ENCODE assay signal across 14 mouse cellular contexts in genomic region chr4:35300848-35301247, GRCm38 (mm10).
DNase-seq lines count a peak whose midpoint lies in the region; ATAC-seq and TF ChIP-seq lines count a peak whose summit lies in the region.
"Had no signal": no experiment of that assay in that cellular context is flagged by ENCODE, and none has a peak within 500 bp of the region (broad histone marks: within the 10 kb centered on the region; RNA-seq: fewer than 3 reads in every experiment).

No protein-coding gene starts in this region.

- H3K4me1 ChIP-seq in forebrain, embryonic 16.5 days (replicated peaks; ENCODE audit: control insufficient read depth, insufficient read depth, low read length) = no peaks in the 10 kb centered on the region

- H3K9me3 ChIP-seq in forebrain, embryonic 16.5 days (ENCODE audit: control insufficient read depth, low read length) = no peaks in the 10 kb centered on the region

- no peaks in the 10 kb centered on the region for H3K36me3 ChIP-seq in forebrain, embryonic 16.5 days (ENCODE audit: control insufficient read depth, insufficient read depth)

- peak; percentile 6 to 25 for DNase-seq in cerebellum, postnatal 10 days
- DNase-seq in cerebellum, postnatal 36 days = no peak
- peak; percentile 14 to 28 for DNase-seq in left cerebral cortex, postnatal 14 days (ENCODE audit: low spot score in 2 of 2)
- DNase-seq in left cerebral cortex, adult 2 months (ENCODE audit: extremely low spot score in 1 of 2, low spot score in 2 of 2) = no peak
- peak; percentile 26 for DNase-seq in MEL-GATA-1-ER (ENCODE audit: extremely low read depth, low read depth)
- no peak for DNase-seq in adrenal gland, postnatal 10 days
- DNase-seq in cerebellum, postnatal 25 days = no peak
- DNase-seq: cerebellum, adult 8-10 months; kidney, adult 9 months; lung, postnatal 14 days; spleen, adult 18-20 months had no signal

- no peak overlapping the region for H3K9ac ChIP-seq in forebrain, embryonic 16.5 days (replicated peaks; ENCODE audit: low read depth, low read length)

- H3K27ac ChIP-seq in left cerebral cortex, adult 2 months = no peak overlapping the region
- no peak overlapping the region for H3K27ac ChIP-seq in forebrain, embryonic 16.5 days (ENCODE audit: low read length)
- H3K27ac ChIP-seq: stomach, postnatal 0 days had no signal

- peak; percentile 68 for ATAC-seq in forebrain, embryonic 16.5 days
- ATAC-seq: hindbrain, embryonic 16.5 days had no signal

- no peak for TF ChIP-seq CTCF in left cerebral cortex, adult 2 months (IDR thresholded peaks at IDR 0.05)

- no peaks in the 10 kb centered on the region for H3K27me3 ChIP-seq in forebrain, embryonic 16.5 days (replicated peaks; ENCODE audit: control insufficient read depth, insufficient read depth, low read length)

- no peak overlapping the region for H3K4me2 ChIP-seq in forebrain, embryonic 16.5 days (ENCODE audit: low read length)

- WGBS in forebrain, embryonic 16.5 days = 5% methylated on average over 2 of the region's 2 CpGs

- no peak overlapping the region for H3K4me3 ChIP-seq in left cerebral cortex, adult 2 months
- H3K4me3 ChIP-seq in forebrain, embryonic 16.5 days (replicated peaks; ENCODE audit: low read length) = no peak overlapping the region

- intact Hi-C loops in left cerebral cortex, postnatal 14 days (cut with DNase I) = no loop called here
- intact Hi-C loops in left cerebral cortex, adult 2 months (cut with DNase I) = no loop called here

Comparison
In these comparisons a context has a peak if more than half of its experiments do, and no peak if none do; other contexts are left out.
1. DNase-seq: peak in cerebellum, postnatal 10 days (2 of 2), left cerebral cortex, postnatal 14 days (2 of 2) and MEL-GATA-1-ER (single experiment); none in cerebellum, postnatal 36 days (0 of 2), left cerebral cortex, adult 2 months (0 of 2), adrenal gland, postnatal 10 days (single experiment) and cerebellum, postnatal 25 days (0 of 2).